Comparison of ENCODE assay signal across 14 mouse cellular contexts in genomic region chr10:85967411-85968156, GRCm38 (mm10). TPM values are rescaled to one million over a fixed set of nuclear protein-coding genes. Genes with fewer than 3 reads are reported as not detected.
A peak's percentile ranks its signal among the peaks of the same experiment; 100 is the strongest.
DNase-seq lines count a peak whose midpoint lies in the region; ATAC-seq and TF ChIP-seq lines count a peak whose summit lies in the region.
"Had no signal": no experiment of that assay in that cellular context is flagged by ENCODE, and none has a peak within 500 bp of the region (broad histone marks: within the 10 kb centered on the region; RNA-seq: fewer than 3 reads in every experiment).

No protein-coding gene starts in this region.

- H3K4me1 ChIP-seq in forebrain, embryonic 14.5 days (ENCODE audit: control insufficient read depth, insufficient read depth, low read length): no peaks in the 10 kb centered on the region
- no peaks in the 10 kb centered on the region for H3K4me1 ChIP-seq in forebrain, postnatal 0 days (ENCODE audit: insufficient read depth)
- H3K4me1 ChIP-seq in hindbrain, embryonic 15.5 days (replicated peaks): no peaks in the 10 kb centered on the region
- no peaks in the 10 kb centered on the region for H3K4me1 ChIP-seq in hindbrain, embryonic 10.5 days (replicated peaks)
- no peaks in the 10 kb centered on the region for H3K4me1 ChIP-seq in lung, embryonic 16.5 days (replicated peaks; ENCODE audit: control insufficient read depth, insufficient read depth, low read length)
- no peaks in the 10 kb centered on the region for H3K4me1 ChIP-seq in neural tube, embryonic 14.5 days (ENCODE audit: control insufficient read depth, insufficient read depth, low read length)
- H3K4me1 ChIP-seq: liver, embryonic 15.5 days; midbrain, embryonic 15.5 days had no signal

- no peak overlapping the region for H3K4me2 ChIP-seq in forebrain, embryonic 14.5 days (ENCODE audit: low read length)
- H3K4me2 ChIP-seq in forebrain, postnatal 0 days (ENCODE audit: low read depth): no peak overlapping the region
- no peak overlapping the region for H3K4me2 ChIP-seq in hindbrain, embryonic 15.5 days
- H3K4me2 ChIP-seq in lung, embryonic 16.5 days (ENCODE audit: low read depth, low read length): no peak overlapping the region
- no peak overlapping the region for H3K4me2 ChIP-seq in neural tube, embryonic 14.5 days (ENCODE audit: low read depth, low read length)
- H3K4me2 ChIP-seq: liver, embryonic 15.5 days; midbrain, embryonic 15.5 days had no signal

- H3K9me3 ChIP-seq in forebrain, embryonic 14.5 days (replicated peaks; ENCODE audit: control insufficient read depth, low read length): no peaks in the 10 kb centered on the region
- H3K9me3 ChIP-seq in forebrain, postnatal 0 days (ENCODE audit: low read length): no peaks in the 10 kb centered on the region
- H3K9me3 ChIP-seq in hindbrain, embryonic 15.5 days: no peaks in the 10 kb centered on the region
- H3K9me3 ChIP-seq in hindbrain, embryonic 10.5 days: no peaks in the 10 kb centered on the region
- no peaks in the 10 kb centered on the region for H3K9me3 ChIP-seq in lung, embryonic 16.5 days (ENCODE audit: control insufficient read depth, low read length)
- H3K9me3 ChIP-seq in neural tube, embryonic 14.5 days (ENCODE audit: control insufficient read depth, low read length): no peaks in the 10 kb centered on the region
- H3K9me3 ChIP-seq: liver, embryonic 15.5 days; midbrain, embryonic 15.5 days had no signal

- DNase-seq in forebrain, embryonic 14.5 days (ENCODE audit: low spot score): no peak
- no peak for DNase-seq in forebrain, postnatal 0 days
- DNase-seq in hindbrain, embryonic 10.5 days (ENCODE audit: low spot score): no peak
- no peak for DNase-seq in lung, postnatal 4 days
- no peak for DNase-seq in embryo, embryonic 9.5 days (ENCODE audit: extremely low spot score)

- ATAC-seq in forebrain, embryonic 14.5 days: peak; percentile 32; the same call in 1 of the 2 replicates
- no peak for ATAC-seq in forebrain, postnatal 0 days
- peak; percentile 59; the same call in 1 of the 2 replicates for ATAC-seq in hindbrain, embryonic 15.5 days (ENCODE audit: low FRiP score, low read depth)
- peak; percentile 23; the same call in 1 of the 2 replicates for ATAC-seq in lung, embryonic 16.5 days (ENCODE audit: low read depth)
- ATAC-seq in neural tube, embryonic 14.5 days (ENCODE audit: low read depth): peak; percentile 56; the same call in 1 of the 2 replicates

- H3K4me3 ChIP-seq in forebrain, embryonic 14.5 days (ENCODE audit: low read depth, low read length): no peak overlapping the region
- no peak overlapping the region for H3K4me3 ChIP-seq in forebrain, postnatal 0 days (ENCODE audit: low read depth, low read length)
- no peak overlapping the region for H3K4me3 ChIP-seq in hindbrain, embryonic 15.5 days
- H3K4me3 ChIP-seq in hindbrain, embryonic 10.5 days: no peak overlapping the region
- no peak overlapping the region for H3K4me3 ChIP-seq in lung, embryonic 16.5 days (ENCODE audit: low read length)
- H3K4me3 ChIP-seq in neural tube, embryonic 14.5 days (ENCODE audit: low read depth, low read length): no peak overlapping the region
- H3K4me3 ChIP-seq: liver, embryonic 15.5 days; midbrain, embryonic 15.5 days had no signal

- WGBS in forebrain, embryonic 14.5 days: 68% methylated on average over 17 of the region's 17 CpGs
- WGBS in forebrain, postnatal 0 days: 62% methylated on average over 17 of the region's 17 CpGs
- 68% methylated on average over 17 of the region's 17 CpGs for WGBS in hindbrain, embryonic 15.5 days
- WGBS in hindbrain, embryonic 10.5 days: 67% methylated on average over 17 of the region's 17 CpGs
- WGBS in lung, embryonic 16.5 days: 59% methylated on average over 17 of the region's 17 CpGs
- 64% methylated on average over 17 of the region's 17 CpGs for WGBS in neural tube, embryonic 14.5 days

- no peak overlapping the region for H3K27ac ChIP-seq in forebrain, embryonic 14.5 days (ENCODE audit: low read depth, low read length)
- H3K27ac ChIP-seq in forebrain, postnatal 0 days (ENCODE audit: low read depth, low read length): no peak overlapping the region
- H3K27ac ChIP-seq in hindbrain, embryonic 15.5 days (replicated peaks): no peak overlapping the region
- no peak overlapping the region for H3K27ac ChIP-seq in hindbrain, embryonic 10.5 days
- H3K27ac ChIP-seq in lung, embryonic 16.5 days (ENCODE audit: low read length): no peak overlapping the region
- H3K27ac ChIP-seq in neural tube, embryonic 14.5 days (ENCODE audit: low read depth, low read length): no peak overlapping the region
- H3K27ac ChIP-seq: liver, embryonic 15.5 days; midbrain, embryonic 15.5 days had no signal

- H3K9ac ChIP-seq in forebrain, embryonic 14.5 days (ENCODE audit: low read length): no peak overlapping the region
- no peak overlapping the region for H3K9ac ChIP-seq in forebrain, postnatal 0 days
- H3K9ac ChIP-seq in hindbrain, embryonic 15.5 days: no peak overlapping the region
- H3K9ac ChIP-seq in lung, embryonic 16.5 days (ENCODE audit: low read length): no peak overlapping the region
- H3K9ac ChIP-seq in neural tube, embryonic 14.5 days (replicated peaks; ENCODE audit: low read depth, low read length): no peak overlapping the region
- H3K9ac ChIP-seq: liver, embryonic 15.5 days; midbrain, embryonic 15.5 days had no signal

- no peaks in the 10 kb centered on the region for H3K36me3 ChIP-seq in forebrain, embryonic 14.5 days (ENCODE audit: control insufficient read depth, insufficient read depth, low read length)
- H3K36me3 ChIP-seq in forebrain, postnatal 0 days (ENCODE audit: insufficient read depth): no peaks in the 10 kb centered on the region
- H3K36me3 ChIP-seq in hindbrain, embryonic 15.5 days: no peaks in the 10 kb centered on the region
- no peaks in the 10 kb centered on the region for H3K36me3 ChIP-seq in hindbrain, embryonic 10.5 days
- no peaks in the 10 kb centered on the region for H3K36me3 ChIP-seq in lung, embryonic 16.5 days (ENCODE audit: control insufficient read depth, insufficient read depth, low read length)
- no peaks in the 10 kb centered on the region for H3K36me3 ChIP-seq in neural tube, embryonic 14.5 days (ENCODE audit: control insufficient read depth, insufficient read depth, low read length)
- H3K36me3 ChIP-seq: liver, embryonic 15.5 days; midbrain, embryonic 15.5 days had no signal

- H3K27me3 ChIP-seq in forebrain, embryonic 14.5 days (replicated peaks; ENCODE audit: control insufficient read depth, insufficient read depth, low read length): no peaks in the 10 kb centered on the region
- no peaks in the 10 kb centered on the region for H3K27me3 ChIP-seq in forebrain, postnatal 0 days (ENCODE audit: insufficient read depth, low read length)
- no peaks in the 10 kb centered on the region for H3K27me3 ChIP-seq in hindbrain, embryonic 15.5 days
- peaks cover 4% of the 10 kb centered on the region; the same call in 1 of the 2 replicates for H3K27me3 ChIP-seq in hindbrain, embryonic 10.5 days (ENCODE audit: insufficient read depth, poor library complexity, severe bottlenecking)
- H3K27me3 ChIP-seq in lung, embryonic 16.5 days (ENCODE audit: control insufficient read depth, insufficient read depth, low read depth, low read length): no peaks in the 10 kb centered on the region
- no peaks in the 10 kb centered on the region for H3K27me3 ChIP-seq in neural tube, embryonic 14.5 days (ENCODE audit: control insufficient read depth, insufficient read depth, low read length)
- H3K27me3 ChIP-seq: midbrain, embryonic 15.5 days had no signal

- TF ChIP-seq CTCF in forebrain, postnatal 0 days (IDR thresholded peaks at IDR 0.05; ENCODE audit: low read depth): no peak

RNA-seq across cellular contexts. Expression of gene Rtcb, which starts 10.0 kb away (rescaled TPM):
- polyA plus RNA-seq in forebrain, embryonic 14.5 days (2014; fragmentation: Nextera tagmentation; extraction: Ambion mirVana): 192 and 194 TPM in 2 replicates
- total RNA-seq in forebrain, postnatal 0 days (2014; rRNA removed): 134 and 139 TPM in 2 replicates
- 182 TPM in 2 replicates for polyA plus RNA-seq in forebrain, postnatal 0 days (2015; fragmentation: Nextera tagmentation; extraction: Ambion mirVana)
- polyA plus RNA-seq in hindbrain, embryonic 15.5 days (2015; fragmentation: Nextera tagmentation; extraction: Ambion mirVana): 162 and 171 TPM in 2 replicates
- polyA plus RNA-seq in hindbrain, embryonic 10.5 days (2016; fragmentation: Nextera tagmentation; extraction: Ambion mirVana): 192 and 211 TPM in 2 replicates
- polyA plus RNA-seq in lung, embryonic 16.5 days (2015; fragmentation: Nextera tagmentation; extraction: Ambion mirVana): 176 and 177 TPM in 2 replicates
- polyA plus RNA-seq in neural tube, embryonic 14.5 days (2014; fragmentation: Nextera tagmentation; extraction: Ambion mirVana): 142 and 159 TPM in 2 replicates

RNA-seq across cellular contexts. Expression of gene Ascl4, which starts 40.1 kb away (rescaled TPM):
- 0.17 and 0.24 TPM in 2 replicates for polyA plus RNA-seq in forebrain, embryonic 14.5 days (2014; fragmentation: Nextera tagmentation; extraction: Ambion mirVana)
- 0.08 and 0.24 TPM in 2 replicates for total RNA-seq in forebrain, postnatal 0 days (2014; rRNA removed)
- 0.18 and 0.34 TPM in 2 replicates for polyA plus RNA-seq in forebrain, postnatal 0 days (2015; fragmentation: Nextera tagmentation; extraction: Ambion mirVana)
- 0.28 and 0.31 TPM in 2 replicates for polyA plus RNA-seq in hindbrain, embryonic 15.5 days (2015; fragmentation: Nextera tagmentation; extraction: Ambion mirVana)
- 0.31 and 0.39 TPM in 2 replicates for polyA plus RNA-seq in hindbrain, embryonic 10.5 days (2016; fragmentation: Nextera tagmentation; extraction: Ambion mirVana)
- polyA plus RNA-seq in lung, embryonic 16.5 days (2015; fragmentation: Nextera tagmentation; extraction: Ambion mirVana): 0.10 and 0.19 TPM in 2 replicates
- 0.23 and 0.30 TPM in 2 replicates for polyA plus RNA-seq in neural tube, embryonic 14.5 days (2014; fragmentation: Nextera tagmentation; extraction: Ambion mirVana)
- total RNA-seq: adrenal gland, adult 18-20 months; gastrocnemius, postnatal 36 days had no signal
- polyA plus RNA-seq: heart, postnatal 0 days; liver, embryonic 15.5 days had no signal

RNA-seq across cellular contexts. Expression of gene Bpifc, which starts 44.1 kb away (rescaled TPM):
- polyA plus RNA-seq in forebrain, embryonic 14.5 days (2014; fragmentation: Nextera tagmentation; extraction: Ambion mirVana): not detected in 2 replicates
- 0.10 TPM in 1 of 2 replicates, not detected in the other for total RNA-seq in forebrain, postnatal 0 days (2014; rRNA removed)
- 0.13 TPM in 1 of 2 replicates, not detected in the other for polyA plus RNA-seq in forebrain, postnatal 0 days (2015; fragmentation: Nextera tagmentation; extraction: Ambion mirVana)
- polyA plus RNA-seq in hindbrain, embryonic 15.5 days (2015; fragmentation: Nextera tagmentation; extraction: Ambion mirVana): 0.05 TPM in 1 of 2 replicates, not detected in the other
- polyA plus RNA-seq in hindbrain, embryonic 10.5 days (2016; fragmentation: Nextera tagmentation; extraction: Ambion mirVana): 0.05 TPM in 1 of 2 replicates, not detected in the other
- polyA plus RNA-seq in lung, embryonic 16.5 days (2015; fragmentation: Nextera tagmentation; extraction: Ambion mirVana): 0.13 and 0.28 TPM in 2 replicates
- not detected in 2 replicates for polyA plus RNA-seq in neural tube, embryonic 14.5 days (2014; fragmentation: Nextera tagmentation; extraction: Ambion mirVana)
- total RNA-seq: gastrocnemius, postnatal 36 days; left cerebral cortex, postnatal 14 days had no signal
- polyA plus RNA-seq: heart, postnatal 0 days; midbrain, embryonic 15.5 days had no signal

RNA-seq across cellular contexts. Expression of gene Prdm4, which starts 50.6 kb away (rescaled TPM):
- 24.9 and 27.9 TPM in 2 replicates for polyA plus RNA-seq in forebrain, embryonic 14.5 days (2014; fragmentation: Nextera tagmentation; extraction: Ambion mirVana)
- total RNA-seq in forebrain, postnatal 0 days (2014; rRNA removed): 51.6 and 65.0 TPM in 2 replicates
- 12.8 and 14.6 TPM in 2 replicates for polyA plus RNA-seq in forebrain, postnatal 0 days (2015; fragmentation: Nextera tagmentation; extraction: Ambion mirVana)
- polyA plus RNA-seq in hindbrain, embryonic 15.5 days (2015; fragmentation: Nextera tagmentation; extraction: Ambion mirVana): 21.3 and 24.9 TPM in 2 replicates
- polyA plus RNA-seq in hindbrain, embryonic 10.5 days (2016; fragmentation: Nextera tagmentation; extraction: Ambion mirVana): 26.1 and 30.3 TPM in 2 replicates
- polyA plus RNA-seq in lung, embryonic 16.5 days (2015; fragmentation: Nextera tagmentation; extraction: Ambion mirVana): 11.1 and 11.5 TPM in 2 replicates
- 29.7 and 33.6 TPM in 2 replicates for polyA plus RNA-seq in neural tube, embryonic 14.5 days (2014; fragmentation: Nextera tagmentation; extraction: Ambion mirVana)

RNA-seq across cellular contexts. Expression of gene Fbxo7, which starts 54.2 kb away (rescaled TPM):
- polyA plus RNA-seq in forebrain, embryonic 14.5 days (2014; fragmentation: Nextera tagmentation; extraction: Ambion mirVana): 15.8 and 17.1 TPM in 2 replicates
- total RNA-seq in forebrain, postnatal 0 days (2014; rRNA removed): 10.0 and 15.0 TPM in 2 replicates
- 20.5 and 23.2 TPM in 2 replicates for polyA plus RNA-seq in forebrain, postnatal 0 days (2015; fragmentation: Nextera tagmentation; extraction: Ambion mirVana)
- 20.4 and 20.9 TPM in 2 replicates for polyA plus RNA-seq in hindbrain, embryonic 15.5 days (2015; fragmentation: Nextera tagmentation; extraction: Ambion mirVana)
- polyA plus RNA-seq in hindbrain, embryonic 10.5 days (2016; fragmentation: Nextera tagmentation; extraction: Ambion mirVana): 16.5 and 19.8 TPM in 2 replicates
- polyA plus RNA-seq in lung, embryonic 16.5 days (2015; fragmentation: Nextera tagmentation; extraction: Ambion mirVana): 25.0 and 26.7 TPM in 2 replicates
- 24.9 and 26.2 TPM in 2 replicates for polyA plus RNA-seq in neural tube, embryonic 14.5 days (2014; fragmentation: Nextera tagmentation; extraction: Ambion mirVana)
